Mouse (Mus musculus) heart, adult 2 months (tissue): ENCODE data around the gene Gm42878. TPM values are rescaled to one million over a fixed set of nuclear protein-coding genes. Genes with fewer than 3 reads are reported as not detected.

ENCODE experiments used
- DNase-seq, 2 experiments: peaks; one replicate each; pipeline ENCODE4 v3.0.0; 2021
- H3K27ac ChIP-seq: fragments of 200-600 bp; 2 replicates; pipeline ENCODE4 v1.8.1; 2022
- H3K27me3 ChIP-seq: fragments of 200-500 bp; 2 replicates; pipeline ENCODE4 v1.6.1; 2012; ENCODE audit warnings: mild to moderate bottlenecking, low read length, inconsistent platforms, mixed read lengths; ENCODE audit not compliant: control insufficient read depth, insufficient read depth
- H3K36me3 ChIP-seq: fragments of 200-500 bp; 2 replicates; pipeline ENCODE4 v1.6.1; 2012; ENCODE audit warnings: low read length, inconsistent platforms; ENCODE audit not compliant: control insufficient read depth, insufficient read depth
- H3K4me1 ChIP-seq: fragments of 200-500 bp; 2 replicates; pipeline ENCODE4 v1.6.1; 2011; ENCODE audit warnings: low read length; ENCODE audit not compliant: control insufficient read depth, insufficient read depth
- H3K4me3 ChIP-seq: fragments of 200-600 bp; 2 replicates; pipeline ENCODE4 v1.8.1; 2022
- H3K79me2 ChIP-seq: fragments of 200-500 bp; replicated peaks from 2 replicates; pipeline ENCODE4 v1.6.1; 2012; ENCODE audit warnings: mild to moderate bottlenecking, inconsistent platforms, low read length, moderate library complexity, mixed read lengths; ENCODE audit not compliant: control insufficient read depth, insufficient read depth
- H3K9ac ChIP-seq: fragments of 200-500 bp; 2 replicates; pipeline ENCODE4 v1.6.1; 2012; ENCODE audit warnings: low read depth, mild to moderate bottlenecking, control low read depth, inconsistent platforms, low read length, mixed read lengths
- CTCF ChIP-seq: fragments of 200-600 bp; IDR thresholded peaks from 2 replicates; pipeline ENCODE4 v1.8.1; 2022; ENCODE audit warnings: antibody characterized with exemption, mild to moderate bottlenecking, moderate library complexity
- EP300 ChIP-seq: fragments of 200-500 bp; IDR thresholded peaks from 2 replicates; pipeline ENCODE4 v1.6.1; 2011; ENCODE audit warnings: low read depth, low read length, control low read depth; ENCODE audit not compliant: insufficient read depth
- POLR2A ChIP-seq: fragments of 200-500 bp; IDR thresholded peaks from 2 replicates; pipeline ENCODE4 v1.6.1; 2011; ENCODE audit warnings: mild to moderate bottlenecking, low read depth, low read length, control low read depth; ENCODE audit not compliant: insufficient read depth
- WGBS: fragments of 180-500 bp; shearing (Covaris S2); methylation state at CpG from one replicate; pipeline ENCODE4 v1.1.7; 2018; 5-methylcytosine and 5-hydroxymethylcytosine counted together
- intact Hi-C: fragments of 180-260 bp; cut with DNase I; formaldehyde crosslinking; loops from one replicate; pipeline ENCODE4 v1.15.1; 2025
- polyA plus RNA-seq: library from polyadenylated mRNA; depleted of rRNA; stranded (reverse); fragments of >200 nt; gene quantifications from 2 replicates; pipeline ENCODE4 v1.2.3, GENCODE M21; 2012
- total RNA-seq, 2 experiments: library from RNA; stranded (reverse); gene quantifications; 2 replicates each; pipeline ENCODE4 v1.2.3; 2021

The Gm42878 gene
- total and polyA plus RNA-seq, 3 experiments, result 0.16 to 0.63 TPM; not detected in 1

DNA sequence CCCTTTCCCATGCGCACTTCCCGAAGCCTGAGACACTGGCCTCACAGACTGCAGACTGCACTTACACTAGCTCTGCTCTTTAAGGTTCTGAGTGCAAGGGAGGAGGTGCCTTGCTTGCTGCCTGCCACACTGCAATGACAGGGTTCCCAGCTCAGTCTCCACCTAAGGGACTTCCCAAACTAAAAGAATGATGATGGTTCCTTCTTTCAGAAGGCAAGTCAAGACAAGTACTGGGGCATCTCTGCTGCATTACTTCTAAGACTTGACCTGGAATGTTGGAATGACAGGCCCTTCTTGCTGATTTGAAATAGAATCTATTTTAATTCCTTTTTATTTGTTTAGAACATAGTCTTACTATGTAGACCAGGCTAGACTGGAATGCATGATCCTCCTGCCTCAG lies 7.7 kb downstream of the Gm42878 start:
- TF ChIP-seq POLR2A, result no peak
- TF ChIP-seq CTCF, result no peak
- no peak for TF ChIP-seq EP300
- H3K36me3 ChIP-seq, result no peaks in the 10 kb centered on the region
- no peaks in the 10 kb centered on the region for H3K4me1 ChIP-seq
- H3K4me3 ChIP-seq, result no peak overlapping the region
- no peak for DNase-seq
- intact Hi-C loops, result no loop called here
- no peak overlapping the region for H3K9ac ChIP-seq
- H3K79me2 ChIP-seq, result no peaks in the 10 kb centered on the region; the same call in 1 of the 2 replicates
- no peaks in the 10 kb centered on the region for H3K27me3 ChIP-seq
- WGBS, result 47% methylated on average over 2 of the region's 2 CpGs
- H3K27ac ChIP-seq, result no peak overlapping the region

GRCm38 (mm10) chr5:121536921-121537555 lies 8.2 kb downstream of the Gm42878 start:
- no peak for TF ChIP-seq POLR2A
- no peak for TF ChIP-seq EP300
- no peak for TF ChIP-seq CTCF
- H3K4me3 ChIP-seq, result no peak overlapping the region
- no peaks in the 10 kb centered on the region; the same call in 1 of the 2 replicates for H3K79me2 ChIP-seq
- H3K9ac ChIP-seq, result no peak overlapping the region
- no peak overlapping the region for H3K27ac ChIP-seq
- H3K27me3 ChIP-seq, result no peaks in the 10 kb centered on the region
- intact Hi-C loops, result no loop called here
- no peaks in the 10 kb centered on the region for H3K4me1 ChIP-seq
- no peaks in the 10 kb centered on the region for H3K36me3 ChIP-seq
- WGBS, result 39% methylated on average over 7 of the region's 7 CpGs
- DNase-seq, result no peak

- H3K4me1 ChIP-seq, result no peaks in the 10 kb centered on the region
- 67% methylated on average over 3 of the region's 3 CpGs for WGBS
- no peak overlapping the region for H3K9ac ChIP-seq
- no peaks in the 10 kb centered on the region for H3K27me3 ChIP-seq
- H3K79me2 ChIP-seq, result no peaks in the 10 kb centered on the region
- H3K36me3 ChIP-seq, result no peaks in the 10 kb centered on the region
- no peak overlapping the region for H3K4me3 ChIP-seq
- DNase-seq, result no peak
- no peak overlapping the region for H3K27ac ChIP-seq
- no peak for TF ChIP-seq EP300
- TF ChIP-seq POLR2A, result no peak
- TF ChIP-seq CTCF, result no peak
- intact Hi-C loops, result no loop called here
These were observed 10.2 kb downstream of the Gm42878 start for GRCm38 (mm10) chr5:121535116-121535515.

DNA sequence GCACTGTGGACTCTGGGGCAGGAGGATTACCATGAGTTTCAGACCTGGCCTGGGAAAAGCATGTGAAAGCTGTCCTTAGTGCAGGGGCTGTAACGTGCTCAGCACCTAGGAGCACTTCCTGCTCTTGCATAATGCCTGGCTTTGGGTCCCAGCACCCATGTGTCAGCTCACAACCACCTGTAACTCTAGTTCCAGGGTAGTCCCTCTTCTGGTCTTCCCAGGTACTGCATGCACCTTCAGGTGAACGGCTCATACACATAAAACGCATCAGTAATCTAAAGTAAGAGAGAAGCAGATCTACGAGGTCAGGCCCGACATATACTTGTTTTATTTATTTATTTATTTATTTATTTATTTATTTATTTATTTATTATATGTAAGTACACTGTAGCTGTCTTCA lies 10.8 kb downstream of the Gm42878 start:
- intact Hi-C loops, result no loop called here
- H3K36me3 ChIP-seq, result no peaks in the 10 kb centered on the region
- H3K4me3 ChIP-seq, result no peak overlapping the region
- no peaks in the 10 kb centered on the region for H3K4me1 ChIP-seq
- no peak overlapping the region for H3K9ac ChIP-seq
- no peak for DNase-seq
- 91% methylated on average over 5 of the region's 5 CpGs for WGBS
- no peaks in the 10 kb centered on the region for H3K79me2 ChIP-seq
- H3K27me3 ChIP-seq, result no peaks in the 10 kb centered on the region
- peak; percentile 56 for TF ChIP-seq CTCF
- no peak for TF ChIP-seq POLR2A
- H3K27ac ChIP-seq, result no peak overlapping the region

- no peaks in the 10 kb centered on the region for H3K36me3 ChIP-seq
- WGBS, result 53% methylated on average over 8 of the region's 8 CpGs
- no peak overlapping the region for H3K4me3 ChIP-seq
- H3K79me2 ChIP-seq, result no peaks in the 10 kb centered on the region
- intact Hi-C loops, result no loop called here
- H3K9ac ChIP-seq, result no peak overlapping the region
- DNase-seq, result peak in 1 of 2 experiments; percentile 33
- no peaks in the 10 kb centered on the region for H3K27me3 ChIP-seq
- H3K27ac ChIP-seq, result peak overlapping the region; percentile 38
- no peaks in the 10 kb centered on the region; the same call in 1 of the 2 replicates for H3K4me1 ChIP-seq
- TF ChIP-seq EP300 (no peak), CTCF (no peak), POLR2A (no peak)
These were observed 18.3 kb downstream of the Gm42878 start for GRCm38 (mm10) chr5:121526961-121527360.

- Histone ChIP-seq H3K27ac (peak overlapping the region; percentile 38), H3K79me2 (no peaks in the 10 kb centered on the region), H3K4me3 (no peak overlapping the region), H3K36me3 (no peaks in the 10 kb centered on the region), H3K27me3 (no peaks in the 10 kb centered on the region), H3K9ac (no peak overlapping the region), H3K4me1 (no peaks in the 10 kb centered on the region; the same call in 1 of the 2 replicates)
- 78% methylated on average over 7 of the region's 7 CpGs for WGBS
- DNase-seq, result no peak
- intact Hi-C loops, result no loop called here
- no peak for TF ChIP-seq CTCF
- TF ChIP-seq EP300, result no peak
- no peak for TF ChIP-seq POLR2A
These were observed 18.8 kb downstream of the Gm42878 start for GRCm38 (mm10) chr5:121526526-121526925.
